Mouse (Mus musculus) left cerebral cortex, adult 11 months (tissue): ENCODE measurements around the gene Zfp940.
"Not testable (repeated sequence)": the region's sequence is repeated elsewhere in the genome, so short reads cannot be mapped to it uniquely, and the experiment has no call there.

ENCODE experiments used
- DNase-seq: peaks from one replicate; pipeline ENCODE4 v3.0.0; 2022; ENCODE audit warnings: low spot score

Gene Zfp940

DNA sequence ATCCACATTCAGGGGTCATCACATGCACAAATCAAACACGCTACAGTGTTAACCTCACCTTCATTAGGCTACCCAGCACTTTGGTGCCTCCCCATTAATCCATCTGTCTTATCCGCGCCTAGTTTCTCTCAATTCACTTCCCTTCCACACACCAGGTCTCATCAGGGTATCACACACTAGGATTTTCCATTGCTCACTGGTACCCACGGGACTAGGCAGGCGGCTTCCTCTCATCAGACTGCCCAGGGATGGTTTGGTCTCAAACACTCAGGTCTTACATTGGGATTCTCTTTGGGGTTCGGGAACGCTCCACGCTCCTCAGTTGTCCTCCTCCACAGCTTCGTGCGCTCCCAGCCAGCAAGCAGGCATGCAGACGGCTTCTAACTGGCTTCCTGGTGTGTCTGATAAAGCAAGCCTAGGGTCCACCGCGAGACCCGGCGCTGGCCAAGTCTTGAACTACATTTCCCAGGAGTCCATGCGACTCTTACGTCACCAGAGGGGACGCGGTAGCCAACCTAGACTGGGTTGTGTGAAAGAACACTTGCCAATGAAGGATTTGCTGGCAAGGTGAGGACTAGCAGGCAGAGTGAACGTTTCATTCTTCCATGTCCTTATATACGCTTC is at the start of gene Zfp940:
Gene Zfp940, minus strand, starts transcription at position 451 of the 624 bp plus-strand sequence.
- DNase-seq, result peak; percentile 80

DNA sequence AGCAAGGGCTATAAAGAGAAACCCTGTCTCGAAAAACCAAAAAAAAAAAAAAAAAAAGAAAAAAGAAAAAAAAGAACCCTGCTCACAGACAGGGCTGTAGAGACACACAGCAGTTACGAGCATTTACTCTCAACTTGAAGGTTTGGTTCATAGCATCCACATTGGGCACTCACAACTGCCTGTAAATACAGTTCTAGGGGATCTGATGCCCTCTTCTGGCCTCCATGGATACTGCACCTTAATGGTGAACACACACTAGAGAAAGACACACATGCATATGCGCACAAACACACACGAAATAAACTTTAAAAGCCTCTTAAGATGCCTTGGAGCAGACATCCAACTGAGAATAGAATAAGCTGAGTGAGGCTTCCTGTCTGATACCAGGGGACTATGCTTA is 44.9 kb upstream of the Zfp940 start:
- DNase-seq, result no peak

DNA sequence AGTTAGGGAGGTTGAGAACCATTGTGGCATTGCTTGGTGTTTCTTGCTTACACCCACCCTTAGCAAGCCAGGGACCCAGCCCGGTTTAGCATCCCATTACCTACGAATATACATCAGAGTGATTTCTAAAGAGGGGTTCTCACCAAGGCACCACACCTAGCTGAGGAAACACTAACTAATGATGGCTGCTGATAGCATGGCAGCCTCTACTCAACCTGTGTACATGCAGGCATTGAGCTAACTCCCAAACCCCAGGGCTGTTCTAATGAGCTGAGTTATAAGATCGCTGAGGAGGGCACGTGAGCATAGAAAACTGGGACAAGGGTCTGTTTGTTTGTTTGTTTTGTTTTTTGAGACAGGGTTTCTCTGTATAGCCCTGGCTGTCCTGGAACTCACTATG is 39.3 kb upstream of the Zfp940 start:
- DNase-seq, result no peak

DNA sequence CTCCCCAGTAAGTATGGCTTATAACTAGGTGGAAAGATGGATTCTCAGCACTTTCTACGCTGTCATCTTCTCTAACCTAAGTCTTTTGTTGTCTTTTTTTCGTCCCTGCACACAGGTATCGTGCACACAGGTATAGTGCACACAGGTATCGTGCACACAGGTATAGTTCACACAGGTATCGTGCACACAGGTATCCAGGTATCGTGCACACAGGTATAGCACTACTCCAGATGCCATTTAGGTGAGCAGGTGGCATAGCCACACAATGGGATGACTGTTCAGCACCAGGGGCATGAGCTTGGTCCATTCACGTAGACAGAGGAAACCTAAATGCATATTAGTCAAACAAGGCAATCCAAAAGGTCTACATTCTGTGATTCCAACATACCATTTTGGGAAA is 37.0 kb upstream of the Zfp940 start:
- no peak for DNase-seq

DNA sequence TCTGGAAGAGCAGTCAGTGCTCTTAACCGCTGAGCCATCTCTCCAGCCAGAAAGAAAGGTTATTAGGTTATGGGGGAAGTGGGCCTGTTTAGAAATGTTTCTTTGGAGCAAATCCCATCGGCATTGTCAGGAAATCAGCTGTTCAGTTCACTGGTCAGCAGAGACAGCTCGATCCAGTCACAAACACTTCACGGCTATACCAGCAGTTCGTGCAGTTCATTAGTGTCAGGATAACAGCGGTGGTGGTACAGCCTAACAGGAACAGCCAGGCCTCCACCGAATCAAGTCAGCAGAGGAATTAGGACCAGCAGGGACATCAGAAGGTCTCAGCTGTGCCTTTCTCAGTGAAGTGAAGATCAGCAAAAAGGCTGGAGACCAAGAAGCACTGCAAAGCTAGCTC is 27.4 kb upstream of the Zfp940 start:
- no peak for DNase-seq

GRCm38 (mm10) chr7:29880056-29880455 is 26.6 kb upstream of the Zfp940 start:
- no peak for DNase-seq

DNA sequence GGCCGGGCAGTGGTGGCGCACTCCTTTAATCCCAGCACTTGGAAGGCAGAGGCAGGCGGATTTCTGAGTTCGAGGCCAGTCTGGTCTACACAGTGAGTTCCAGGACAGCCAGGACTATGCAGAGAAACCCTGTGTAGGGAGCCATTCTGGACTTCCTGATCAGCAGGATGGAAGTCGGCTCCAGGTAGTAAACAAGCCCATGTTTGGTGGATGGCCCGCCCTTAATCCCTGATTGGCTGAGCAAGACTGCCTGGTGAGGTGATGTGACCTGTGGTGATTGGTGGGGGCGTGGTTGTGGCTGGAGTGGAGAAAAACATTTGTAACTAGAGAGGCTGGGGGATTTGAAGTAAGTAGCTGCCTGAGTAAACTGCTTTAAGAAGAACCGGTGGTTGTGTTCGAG is 24.1 kb upstream of the Zfp940 start:
- DNase-seq, result not testable (repeated sequence)

DNA sequence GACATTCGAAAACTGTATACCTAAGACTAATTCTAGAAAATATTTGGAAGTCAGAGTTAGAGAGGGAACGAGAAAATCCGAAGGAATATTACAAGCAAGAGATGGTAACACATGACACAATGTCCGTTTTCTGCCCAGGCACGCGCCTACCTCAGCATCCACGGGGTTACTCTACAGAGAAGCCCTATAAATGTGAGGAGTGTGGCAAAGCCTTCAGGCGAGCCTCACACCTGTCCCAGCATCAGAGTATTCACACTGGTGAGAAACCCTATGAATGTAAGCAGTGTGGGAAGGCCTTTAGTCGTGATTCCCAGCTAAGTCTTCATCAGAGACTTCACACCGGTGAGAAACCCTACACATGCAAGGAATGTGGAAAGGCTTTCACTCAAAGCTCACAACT is 20.8 kb upstream of the Zfp940 start:
- no peak for DNase-seq

GRCm38 (mm10) chr7:29861660-29862059 is 8.2 kb upstream of the Zfp940 start:
- no peak for DNase-seq

DNA sequence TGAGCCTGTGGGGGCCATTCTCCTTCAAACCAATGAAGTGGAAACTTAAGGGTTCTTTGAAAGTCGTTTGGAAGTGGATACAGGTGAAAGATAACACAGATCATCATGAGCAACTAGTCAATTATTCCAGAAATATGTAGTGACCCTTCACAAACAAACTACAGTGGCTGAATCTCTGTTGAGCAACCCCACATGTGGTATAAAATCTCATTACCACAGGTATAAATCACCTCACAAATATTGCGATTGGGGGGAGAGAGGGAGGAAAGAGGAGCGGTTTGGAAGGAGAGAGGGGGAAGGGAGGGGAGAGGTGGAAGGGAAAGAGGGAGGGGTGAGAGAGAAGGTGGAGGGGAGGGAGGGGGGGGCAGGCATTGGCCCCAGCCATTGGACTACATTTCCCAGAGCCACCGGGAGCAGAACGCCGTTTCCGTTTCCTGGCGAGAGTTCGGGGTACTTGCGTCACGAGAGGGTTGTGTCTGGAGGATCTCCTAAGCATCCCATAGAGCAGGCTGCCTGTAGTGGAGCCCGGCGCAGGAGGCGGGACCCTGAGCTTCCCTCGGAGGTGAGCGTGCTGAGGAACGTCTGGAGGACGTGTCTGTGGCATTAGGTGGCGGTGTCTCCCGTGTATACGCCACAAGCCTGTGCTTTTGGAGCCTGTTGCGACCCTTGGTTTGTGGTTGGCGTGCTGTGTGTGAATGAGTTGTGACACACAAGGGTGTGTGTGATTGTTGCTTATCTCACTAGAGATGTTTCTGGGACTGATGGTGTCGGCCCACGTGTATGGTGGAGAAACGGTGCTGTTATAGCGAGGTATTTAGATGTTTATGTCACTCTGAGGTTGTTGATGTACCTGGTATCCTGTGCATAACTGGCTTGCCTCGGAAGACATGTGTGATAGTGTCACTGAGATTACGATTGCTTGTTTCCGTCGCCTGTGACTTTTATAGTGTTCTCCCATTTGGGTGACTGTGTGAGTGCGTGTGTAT is 6.4 kb upstream of the Zfp940 start, which contains the start of gene Zfp420:
Gene Zfp420, plus strand, starts transcription at position 448 of the 986 bp plus-strand sequence.
- DNase-seq, result peak; percentile 89

GRCm38 (mm10) chr7:29852831-29853218 is 644 bp downstream of the Zfp940 start:
- DNase-seq, result no peak

GRCm38 (mm10) chr7:29844616-29845015 is 8.9 kb downstream of the Zfp940 start:
- DNase-seq, result no peak

DNA sequence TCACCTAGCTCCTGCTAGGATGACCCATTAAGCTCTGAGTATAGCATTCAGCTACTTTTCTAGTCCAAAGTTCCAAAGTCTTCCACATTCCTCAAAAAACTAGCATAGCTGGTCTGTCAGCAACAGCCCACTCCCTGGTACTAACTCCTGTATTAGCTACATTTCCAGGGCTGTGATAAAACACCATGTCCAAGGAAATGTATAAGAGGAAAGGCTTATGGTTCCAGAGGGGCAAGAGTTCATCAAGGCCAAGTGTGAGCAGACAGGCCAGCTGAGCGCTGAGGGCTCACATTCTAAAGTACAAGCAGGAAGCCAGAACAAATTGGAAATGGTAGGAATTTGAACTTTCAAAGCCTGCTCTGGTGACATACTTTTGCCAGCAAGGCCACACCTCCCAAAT is 11.4 kb downstream of the Zfp940 start:
- DNase-seq, result no peak

DNA sequence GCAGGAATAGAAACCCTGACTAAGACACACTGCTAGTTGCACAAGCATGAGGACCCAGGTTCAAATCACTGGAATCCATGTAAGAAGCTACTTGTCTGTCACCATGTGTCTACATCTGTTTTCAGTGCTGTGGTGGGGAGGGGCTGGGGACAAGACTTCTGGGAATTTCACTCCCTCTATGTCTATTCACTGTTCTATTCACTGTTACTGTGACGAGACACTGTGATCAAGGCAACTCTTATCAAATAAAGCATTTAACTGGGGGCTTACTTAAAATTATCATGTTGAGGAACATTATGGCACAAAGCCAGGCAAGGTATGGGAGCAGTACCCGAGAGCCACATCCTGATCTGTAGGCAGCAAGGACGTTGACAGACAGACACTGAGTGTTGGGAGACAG is 14.2 kb downstream of the Zfp940 start:
- no peak for DNase-seq

- no peak for DNase-seq
Observed at GRCm38 (mm10) chr7:29836816-29837215, 16.7 kb downstream of the Zfp940 start.

GRCm38 (mm10) chr7:29829804-29830203 is 23.7 kb downstream of the Zfp940 start:
- DNase-seq, result no peak

DNA sequence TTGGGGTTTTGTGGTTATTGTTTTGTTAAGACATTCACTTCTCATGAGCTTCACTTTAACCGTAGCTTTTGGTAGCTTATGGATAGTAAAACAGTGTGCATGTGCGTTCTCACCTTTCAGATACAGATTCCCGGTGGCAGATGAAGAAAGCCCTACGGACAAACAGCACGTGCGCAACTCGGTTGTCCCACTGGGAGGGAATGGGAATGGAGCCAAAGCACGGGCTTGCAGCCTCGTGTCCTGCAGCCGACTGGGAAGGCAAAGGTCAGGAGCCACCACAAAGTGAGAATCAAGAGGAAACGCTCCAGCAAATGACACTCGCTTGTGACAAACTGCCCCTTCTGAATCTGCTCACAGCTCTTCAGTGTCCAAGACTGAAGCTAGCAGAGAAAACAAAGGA is 25.5 kb downstream of the Zfp940 start:
- no peak for DNase-seq

- peak; percentile 72 for DNase-seq
Observed at GRCm38 (mm10) chr7:29818619-29819254, 34.7 kb downstream of the Zfp940 start.

DNA sequence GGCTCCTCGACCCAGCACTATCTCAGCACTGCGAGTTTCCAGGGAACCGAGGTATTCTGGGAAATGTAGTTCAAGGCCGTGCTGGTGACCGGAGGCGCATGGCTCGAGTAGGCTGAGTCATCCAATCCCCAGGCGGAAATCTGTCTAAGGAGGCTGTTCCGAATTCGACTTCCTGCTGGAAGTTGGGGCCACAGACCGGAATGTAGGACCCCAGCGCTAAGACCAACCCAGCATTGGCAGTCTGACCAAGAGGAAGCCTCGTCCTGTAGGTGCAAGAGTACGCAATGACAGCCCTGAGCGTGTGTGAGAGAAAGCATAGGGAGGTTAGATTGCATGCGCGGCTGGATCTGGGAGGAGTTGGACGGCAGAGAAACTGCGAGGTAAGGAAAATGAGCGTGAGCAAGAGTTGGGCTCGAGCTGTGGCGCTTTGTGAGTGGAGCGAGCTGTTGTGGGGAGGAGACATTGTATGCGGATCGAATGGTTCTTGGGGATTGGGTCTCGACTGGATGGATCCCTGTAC is 37.5 kb downstream of the Zfp940 start, which contains the start of gene Zfp790:
Gene Zfp790, plus strand, starts transcription at position 205 of the 520 bp plus-strand sequence.
- peak; percentile 89 for DNase-seq

DNA sequence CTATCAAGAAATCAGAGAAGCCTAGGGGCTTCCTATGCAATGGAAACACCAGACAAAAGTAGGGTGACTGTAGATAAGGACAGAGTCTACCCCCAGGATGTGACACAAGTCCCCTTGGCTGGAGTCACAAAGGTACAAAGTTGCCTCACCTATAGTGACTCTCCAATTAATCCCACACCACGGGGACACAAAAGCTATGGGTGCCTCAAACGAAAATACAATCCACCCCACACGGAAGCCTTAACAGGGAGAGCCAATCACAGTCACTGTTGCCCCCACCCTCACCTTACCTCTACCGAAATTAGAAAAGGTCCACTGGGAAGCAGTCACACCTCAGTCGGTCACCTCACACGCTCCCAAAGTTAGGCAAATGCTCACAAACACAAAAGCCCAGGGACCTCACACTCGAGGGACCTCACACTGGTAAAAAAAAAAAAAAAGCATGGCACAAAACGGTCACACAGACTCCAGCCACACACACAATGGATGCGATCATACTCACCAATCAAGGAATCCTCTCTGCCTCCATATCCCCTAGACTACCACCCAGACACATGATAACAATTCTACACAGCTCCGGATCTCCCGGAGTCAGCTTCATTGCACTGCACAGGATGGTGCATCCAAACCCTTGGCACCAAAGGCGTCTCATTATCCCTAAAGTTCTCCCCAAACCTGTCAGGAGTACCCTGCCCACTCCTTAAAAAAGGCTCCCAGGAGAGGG is 38.2 kb downstream of the Zfp940 start:
- DNase-seq, result no peak

DNA sequence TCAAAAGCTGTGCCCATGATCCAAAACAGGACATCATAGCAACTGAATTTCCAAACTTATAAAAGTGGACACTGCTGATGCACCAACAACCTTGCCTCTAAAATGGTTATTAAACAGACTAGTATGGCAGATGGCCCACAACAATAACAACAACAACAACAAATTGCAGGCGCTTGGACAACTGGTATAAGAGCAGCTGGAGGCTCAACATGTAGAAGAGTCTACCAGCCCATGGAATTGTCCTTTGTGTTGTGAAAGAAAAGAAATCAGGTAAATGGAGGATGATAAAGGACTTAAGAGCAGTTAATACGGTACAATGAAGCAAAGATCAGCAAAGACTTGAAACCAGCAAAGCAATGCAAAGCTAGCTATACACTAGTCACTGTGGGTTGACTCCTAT is 39.1 kb downstream of the Zfp940 start:
- DNase-seq, result no peak

DNA sequence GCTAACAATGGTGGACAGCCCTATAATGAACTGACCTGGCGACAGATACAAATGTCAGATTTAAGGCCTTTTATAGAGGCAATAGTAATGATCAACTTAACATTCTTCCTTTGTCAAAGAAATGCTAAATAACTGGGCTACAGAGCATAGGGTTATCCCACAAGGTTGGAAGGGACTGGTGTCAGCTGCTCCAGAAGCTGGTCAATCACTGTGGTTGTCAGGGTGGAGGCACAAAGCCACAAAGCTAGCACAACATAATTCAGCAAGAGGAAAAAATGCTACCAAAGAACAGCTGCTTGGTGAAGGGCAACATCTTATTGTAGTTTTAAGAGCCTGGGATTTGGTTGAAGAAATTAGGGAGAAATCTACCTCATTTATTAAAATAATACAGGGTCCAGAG is 41.2 kb downstream of the Zfp940 start:
- DNase-seq, result no peak
